Mouse (Mus musculus) hindbrain, embryonic 14.5 days (tissue): ENCODE data around the gene Hsdl2. TPM values are rescaled to one million over a fixed set of nuclear protein-coding genes. Genes with fewer than 3 reads are reported as not detected.
A peak's percentile ranks its signal among the peaks of the same experiment; 100 is the strongest.

Experiments
- ATAC-seq: fragments of 200-750 bp; cut with Nextera tagmentation; 2 replicates; pipeline ENCODE4 v1.8.0; 2017; ENCODE audit warnings: moderate number of reproducible peaks, mild to moderate bottlenecking, moderate TSS enrichment, moderate library complexity; ENCODE audit not compliant: low FRiP score
- DNase-seq: peaks from one replicate; pipeline ENCODE4 v3.0.0-alpha.2; 2015; ENCODE audit warnings: low spot score
- H3K27ac ChIP-seq: fragments of 300-500 bp; sonication (generic); 2 replicates; pipeline ENCODE4 v1.5.1; 2014; ENCODE audit warnings: mild to moderate bottlenecking, moderate library complexity
- H3K27me3 ChIP-seq: fragments of 300-500 bp; sonication (generic); 2 replicates; pipeline ENCODE4 v1.6.1; 2014; ENCODE audit warnings: mild to moderate bottlenecking, low read length, mixed read lengths; ENCODE audit not compliant: control insufficient read depth, insufficient read depth
- H3K36me3 ChIP-seq: fragments of 300-500 bp; sonication (generic); replicated peaks from 2 replicates; pipeline ENCODE4 v1.6.1; 2014; ENCODE audit not compliant: control insufficient read depth, insufficient read depth
- H3K4me1 ChIP-seq: fragments of 300-500 bp; sonication (generic); replicated peaks from 2 replicates; pipeline ENCODE4 v1.6.1; 2014; ENCODE audit warnings: antibody characterized with exemption, low read length, mixed read lengths; ENCODE audit not compliant: control insufficient read depth, insufficient read depth
- H3K4me2 ChIP-seq: fragments of 300-500 bp; sonication (generic); replicated peaks from 2 replicates; pipeline ENCODE4 v1.6.1; 2014; ENCODE audit warnings: mild to moderate bottlenecking, moderate library complexity
- H3K4me3 ChIP-seq: fragments of 300-500 bp; sonication (generic); replicated peaks from 2 replicates; pipeline ENCODE4 v1.5.1; 2014; ENCODE audit warnings: mild to moderate bottlenecking, low read length
- H3K9ac ChIP-seq: fragments of 300-500 bp; sonication (generic); 2 replicates; pipeline ENCODE4 v1.6.1; 2014
- H3K9me3 ChIP-seq: fragments of 300-500 bp; sonication (generic); 2 replicates; pipeline ENCODE4 v1.6.1; 2016; ENCODE audit warnings: low read length; ENCODE audit not compliant: control insufficient read depth
- WGBS: fragments of 180-500 bp; shearing (Covaris S2); extraction: QIAGEN DNeasy Blood & Tissue Kit; methylation state at CpG from one replicate; pipeline ENCODE4 v1.1.7; 2014; 5-methylcytosine and 5-hydroxymethylcytosine counted together
- polyA plus RNA-seq: library from polyadenylated mRNA; unstranded; fragments of >200 nt; fragmentation: Nextera tagmentation; extraction: Ambion mirVana; gene quantifications from 2 replicates; pipeline ENCODE4 v1.2.1, GENCODE M21; 2014

Hsdl2 gene
- polyA plus RNA-seq, 1 experiment from 2014 or later, result 38.1 TPM

DNA sequence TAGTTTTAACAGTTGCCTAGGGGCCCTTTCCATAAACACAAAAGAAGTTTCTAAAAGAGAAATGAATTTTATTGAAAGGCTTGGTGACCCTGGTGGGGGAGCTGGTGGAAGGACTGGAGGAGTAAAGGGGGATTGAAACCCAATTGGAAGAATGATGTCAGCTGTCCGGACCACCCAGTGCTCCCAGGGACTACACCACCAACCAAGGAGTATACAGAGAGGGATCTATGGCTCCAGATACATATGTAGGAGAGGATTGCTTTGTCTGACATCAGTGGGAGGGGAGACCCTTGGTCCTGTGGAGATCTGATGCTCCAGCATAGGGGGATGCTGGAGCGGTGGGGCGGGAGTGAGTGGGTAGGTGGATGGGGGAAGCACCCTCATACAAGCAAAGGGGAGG, 24.1 kb downstream of the Hsdl2 start:
- 93% methylated on average over 3 of the region's 3 CpGs for WGBS
- Histone ChIP-seq H3K36me3 (peaks cover 11% of the 10 kb centered on the region; the same call in 1 of the 2 replicates), H3K4me2 (no peak overlapping the region), H3K9ac (no peak overlapping the region), H3K9me3 (no peaks in the 10 kb centered on the region), H3K4me3 (no peak overlapping the region), H3K27ac (no peak overlapping the region), H3K4me1 (no peaks in the 10 kb centered on the region), H3K27me3 (no peaks in the 10 kb centered on the region)
- DNase-seq, result no peak
- no peak for ATAC-seq

DNA sequence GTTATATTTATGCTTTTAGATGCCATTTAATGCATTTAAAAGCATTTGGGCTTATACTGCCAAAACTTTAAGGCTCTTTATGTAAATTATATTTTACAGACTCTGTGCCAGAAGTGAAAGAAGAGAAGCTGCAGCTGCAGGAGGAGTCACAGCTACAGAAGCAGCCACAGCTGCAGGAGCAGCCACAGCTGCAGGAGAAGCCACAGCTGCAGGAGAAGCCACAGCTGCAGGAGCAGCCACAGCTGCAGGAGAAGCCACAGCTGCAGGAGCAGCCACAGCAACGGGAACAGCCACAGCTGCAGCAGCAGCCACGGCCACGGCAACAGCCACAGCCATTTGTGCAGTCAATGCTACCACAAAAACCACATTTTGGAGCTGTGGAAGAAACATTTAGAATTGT, 29.0 kb downstream of the Hsdl2 start:
- H3K27ac ChIP-seq, result no peak overlapping the region
- no peaks in the 10 kb centered on the region for H3K27me3 ChIP-seq
- no peak overlapping the region for H3K4me2 ChIP-seq
- no peak overlapping the region for H3K4me3 ChIP-seq
- whole genome bisulfite sequencing, result 84% methylated on average over 3 of the region's 3 CpGs
- DNase-seq, result no peak
- no peak for ATAC-seq
- no peaks in the 10 kb centered on the region for H3K9me3 ChIP-seq
- no peaks in the 10 kb centered on the region for H3K4me1 ChIP-seq
- H3K9ac ChIP-seq, result no peak overlapping the region
- H3K36me3 ChIP-seq, result peaks cover 16% of the 10 kb centered on the region

DNA sequence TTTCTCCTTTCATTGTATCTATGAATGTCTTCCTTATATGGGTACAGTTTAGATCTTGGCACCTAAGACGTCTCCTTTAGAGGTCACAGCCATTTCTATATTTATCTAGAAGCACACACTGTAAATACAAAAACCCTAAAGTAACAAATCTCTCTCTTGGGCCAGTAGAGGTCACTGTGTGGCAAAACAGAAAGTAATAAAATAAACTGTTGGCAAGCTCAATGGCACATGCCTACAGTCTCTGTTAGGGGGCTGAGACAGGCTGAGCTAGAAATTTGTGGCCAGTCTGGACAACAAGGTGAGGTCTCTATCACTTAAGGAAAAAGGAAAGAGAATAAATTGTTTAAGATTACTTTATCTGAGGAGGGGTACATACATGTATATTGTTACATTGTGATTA, 33.6 kb downstream of the Hsdl2 start:
- 44% methylated on average over 1 of the region's 1 CpGs for WGBS
- ATAC-seq, result no peak
- peaks cover 13% of the 10 kb centered on the region for H3K36me3 ChIP-seq
- H3K4me1 ChIP-seq, result no peaks in the 10 kb centered on the region
- peak; percentile 58 for DNase-seq
- H3K4me2 ChIP-seq, result no peak overlapping the region
- H3K4me3 ChIP-seq, result no peak overlapping the region
- no peaks in the 10 kb centered on the region for H3K9me3 ChIP-seq
- no peak overlapping the region for H3K27ac ChIP-seq
- H3K9ac ChIP-seq, result no peak overlapping the region
- H3K27me3 ChIP-seq, result no peaks in the 10 kb centered on the region

DNA sequence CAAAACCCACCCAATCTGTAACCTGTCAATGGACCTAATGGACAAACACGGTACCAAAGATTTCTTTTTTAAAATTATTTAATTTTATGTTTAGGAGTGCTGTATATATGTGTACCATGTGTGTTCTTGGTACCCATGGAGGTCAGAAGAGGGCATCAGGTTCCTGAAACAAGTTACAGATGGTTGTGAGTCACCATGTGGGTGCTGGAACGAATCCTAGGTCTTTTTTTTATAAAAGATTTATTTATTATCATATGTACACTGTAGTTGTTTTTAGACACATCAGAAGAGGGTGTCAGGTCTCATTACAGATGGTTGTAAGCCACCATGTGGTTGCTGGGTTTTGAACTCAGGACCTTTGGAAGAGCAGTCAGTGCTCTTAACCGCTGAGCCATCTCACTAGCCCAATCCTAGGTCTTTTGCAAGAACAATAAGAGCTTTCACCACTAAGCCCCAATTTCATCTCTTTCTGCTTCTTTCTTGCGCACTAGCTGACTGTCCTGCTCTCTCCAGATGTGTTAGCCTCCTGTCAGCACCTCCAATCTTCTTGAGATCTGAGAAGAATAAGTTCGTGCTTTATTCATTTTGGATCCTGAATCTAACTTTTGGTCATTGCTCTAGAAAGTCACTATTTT, 38.4 kb downstream of the Hsdl2 start:
- WGBS, result 93% methylated on average over 5 of the region's 5 CpGs
- Histone ChIP-seq H3K9me3 (no peaks in the 10 kb centered on the region), H3K36me3 (peaks cover 4% of the 10 kb centered on the region; the same call in 1 of the 2 replicates), H3K4me2 (no peak overlapping the region), H3K27me3 (no peaks in the 10 kb centered on the region), H3K27ac (no peak overlapping the region), H3K4me3 (no peak overlapping the region), H3K9ac (no peak overlapping the region), H3K4me1 (no peaks in the 10 kb centered on the region)
- ATAC-seq (no peak), DNase-seq (no peak)

DNA sequence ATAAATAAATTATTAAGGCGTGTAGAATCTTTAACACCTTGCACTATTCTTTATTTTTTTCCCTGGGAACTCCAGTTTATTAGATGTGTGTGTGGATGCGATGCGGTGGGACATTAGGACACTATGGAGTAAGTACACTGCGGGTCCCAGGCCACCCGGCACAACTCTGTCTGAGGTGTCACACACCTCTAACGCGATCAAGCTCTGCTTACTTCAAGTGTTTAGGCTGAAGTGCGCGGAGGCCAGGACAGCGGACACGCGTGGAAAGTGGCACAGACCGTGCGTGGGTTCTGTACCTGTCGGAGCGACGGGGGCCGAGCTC, 44.3 kb downstream of the Hsdl2 start:
- peak overlapping the region; percentile 98 for H3K4me3 ChIP-seq
- H3K4me2 ChIP-seq, result peak overlapping the region; percentile 84
- H3K27me3 ChIP-seq, result no peaks in the 10 kb centered on the region
- ATAC-seq, result peak; percentile 77; the same call in 1 of the 2 replicates
- H3K36me3 ChIP-seq, result no peaks in the 10 kb centered on the region
- no peaks in the 10 kb centered on the region for H3K9me3 ChIP-seq
- peak overlapping the region; percentile 96 for H3K27ac ChIP-seq
- DNase-seq, result no peak
- peak overlapping the region; percentile 98 for H3K9ac ChIP-seq
- 3% methylated on average over 18 of the region's 18 CpGs for WGBS
- peaks cover 32% of the 10 kb centered on the region for H3K4me1 ChIP-seq

DNA sequence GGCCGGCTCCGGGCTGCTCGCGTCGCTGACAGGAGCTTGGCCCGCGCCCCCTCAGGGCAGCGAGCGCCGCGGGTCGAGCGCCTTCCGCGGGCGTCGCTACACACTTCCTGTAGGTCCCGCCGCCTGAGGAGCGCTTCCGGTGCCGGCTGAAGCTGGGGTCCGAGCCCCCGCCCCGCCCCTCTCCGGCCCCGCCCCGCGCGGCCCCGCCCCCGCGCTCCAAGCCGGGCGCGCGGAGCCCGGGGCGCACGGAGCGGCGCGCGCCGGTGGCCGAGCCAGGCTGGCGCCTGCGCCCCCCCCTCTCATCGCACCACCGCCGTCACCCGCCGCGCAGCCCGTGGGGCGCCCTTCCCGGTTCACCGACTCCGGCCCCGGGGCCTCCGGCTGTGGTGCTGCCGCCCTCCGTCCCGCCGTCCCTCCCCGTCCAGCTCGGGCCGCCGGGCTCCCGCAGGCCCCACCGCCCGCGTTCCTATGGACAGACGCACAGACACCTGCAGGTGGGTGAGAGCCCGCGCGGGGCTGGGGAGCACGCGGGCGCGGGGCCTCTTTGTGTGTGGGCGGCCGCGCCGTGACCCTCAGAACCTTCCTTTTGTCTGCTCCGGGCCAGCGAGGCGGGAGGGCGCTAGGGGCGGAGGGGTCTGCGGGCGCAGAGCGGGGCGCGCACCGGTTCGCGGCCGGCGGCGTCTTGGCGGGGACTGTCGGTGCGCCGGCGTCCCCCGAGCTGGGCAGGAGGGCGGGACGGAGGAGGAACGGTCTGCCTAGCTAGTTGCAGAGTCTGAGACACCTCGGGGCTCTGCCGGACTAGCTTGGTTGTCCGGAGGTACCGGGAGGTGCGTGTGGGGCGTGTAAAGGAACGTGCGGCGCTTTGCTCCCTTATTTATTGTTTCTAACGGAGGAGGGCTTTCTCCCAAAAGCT, 44.9 kb downstream of the Hsdl2 start, which contains the start of gene E130308A19Rik:
Gene E130308A19Rik (plus strand): TSS at position 214 of the 913 bp plus-strand sequence.
- H3K4me2 ChIP-seq, result peak within 1 kb of the TSS; percentile 84
- no peaks in the 10 kb centered on the region for H3K9me3 ChIP-seq
- peaks cover 32% of the 10 kb centered on the region for H3K4me1 ChIP-seq
- ATAC-seq (peak; percentile 91), DNase-seq (peak; percentile 80)
- WGBS, result under 1% methylated on average over 79 of the region's 120 CpGs
- H3K27me3 ChIP-seq, result no peaks in the 10 kb centered on the region
- no peaks in the 10 kb centered on the region for H3K36me3 ChIP-seq
- H3K4me3 ChIP-seq, result peak within 1 kb of the TSS; percentile 98
- H3K9ac ChIP-seq, result peak within 1 kb of the TSS; percentile 98
- H3K27ac ChIP-seq, result peak within 1 kb of the TSS; percentile 96

DNA sequence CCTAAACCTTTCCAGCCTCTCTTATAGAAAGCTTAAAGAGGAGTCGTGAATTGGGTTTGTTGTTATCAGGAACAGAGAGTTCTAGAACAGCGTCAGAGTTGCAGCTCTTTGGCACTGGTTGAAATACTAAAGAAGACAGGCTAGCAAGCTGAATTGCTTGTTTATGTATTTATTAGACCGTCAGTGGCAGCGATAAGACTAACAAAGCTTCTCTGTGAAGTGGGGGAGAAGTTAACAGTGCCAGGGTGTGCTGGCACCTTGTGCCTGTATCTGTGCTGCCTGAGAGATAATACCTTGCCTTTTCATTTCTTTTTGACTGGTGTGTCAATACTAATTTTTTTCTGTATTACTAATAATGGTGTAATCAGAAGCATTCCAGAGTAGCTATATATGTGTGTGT, 46.9 kb downstream of the Hsdl2 start:
- Histone ChIP-seq H3K9ac (peak overlapping the region; percentile 16; the same call in 1 of the 2 replicates), H3K27me3 (no peaks in the 10 kb centered on the region), H3K4me1 (peaks cover 35% of the 10 kb centered on the region), H3K9me3 (no peaks in the 10 kb centered on the region), H3K36me3 (no peaks in the 10 kb centered on the region), H3K4me3 (no peak overlapping the region; the same call in 1 of the 2 replicates), H3K27ac (no peak overlapping the region), H3K4me2 (peak overlapping the region; percentile 46)
- WGBS, result 35% methylated on average over 4 of the region's 4 CpGs
- DNase-seq, result no peak
- no peak for ATAC-seq

DNA sequence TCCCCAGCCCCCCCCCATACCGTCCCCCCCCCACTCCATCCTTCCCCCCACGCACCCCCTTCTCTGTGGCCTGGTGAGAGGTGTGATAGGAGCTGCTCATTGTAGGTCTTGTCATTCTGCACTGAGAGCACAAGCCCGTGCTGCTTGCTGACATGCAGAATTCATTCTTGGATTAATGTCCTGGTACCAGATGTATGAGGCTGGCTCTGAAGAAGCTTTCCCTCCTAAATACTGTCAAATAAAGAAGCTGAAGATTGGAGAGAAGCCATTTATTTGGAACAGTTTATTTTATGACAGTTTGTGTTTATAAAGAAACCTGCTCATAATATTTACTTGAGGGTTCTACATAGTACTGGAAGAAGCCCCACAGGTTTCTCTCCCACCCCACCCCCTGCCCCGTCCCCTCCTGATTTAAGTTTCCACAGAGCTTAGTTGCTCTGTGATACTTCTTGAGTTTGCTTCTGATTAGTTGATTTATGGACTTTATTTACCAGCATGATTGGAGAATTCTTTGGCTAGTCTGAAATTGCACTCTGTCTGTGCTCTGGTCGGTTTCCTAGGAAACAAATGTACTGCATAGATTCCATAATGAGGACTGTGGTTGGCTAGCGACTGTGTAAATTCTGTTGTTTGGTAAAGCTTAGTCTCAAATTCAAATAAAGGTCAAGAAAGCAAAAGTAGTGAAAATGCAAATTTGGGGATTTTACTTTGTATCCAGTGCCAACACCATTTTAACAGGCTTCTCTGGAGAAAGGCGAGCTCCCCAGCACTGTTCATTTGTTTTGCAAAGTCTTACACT, 47.9 kb downstream of the Hsdl2 start:
- Histone ChIP-seq H3K9me3 (no peaks in the 10 kb centered on the region), H3K36me3 (no peaks in the 10 kb centered on the region), H3K27ac (peak overlapping the region; percentile 47), H3K27me3 (no peaks in the 10 kb centered on the region), H3K4me2 (peak overlapping the region; percentile 33), H3K4me1 (peaks cover 35% of the 10 kb centered on the region), H3K4me3 (no peak overlapping the region; the same call in 1 of the 2 replicates), H3K9ac (no peak overlapping the region)
- ATAC-seq (peak; percentile 29; the same call in 1 of the 2 replicates), DNase-seq (peak; percentile 56)
- 12% methylated on average over 7 of the region's 7 CpGs for WGBS

DNA sequence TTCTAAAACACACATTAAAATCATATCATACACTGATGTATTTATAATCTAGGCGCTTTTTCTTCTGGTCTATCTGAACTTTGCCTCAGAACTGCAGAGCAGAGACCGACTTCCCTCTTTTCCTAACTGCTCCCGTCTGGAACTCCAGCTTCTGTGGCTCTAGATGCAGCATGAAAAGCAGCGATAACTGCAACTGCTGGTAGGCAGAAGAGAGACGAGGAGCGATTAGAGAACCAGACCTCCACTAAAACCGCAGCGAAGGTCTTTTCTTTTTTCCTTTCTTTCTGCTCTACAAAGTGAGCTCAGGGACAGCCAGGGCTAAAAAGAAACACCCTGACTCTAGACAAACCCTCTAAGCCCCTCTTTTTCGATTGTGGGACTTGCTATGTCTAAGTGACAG, 48.8 kb downstream of the Hsdl2 start:
- H3K4me2 ChIP-seq, result no peak overlapping the region
- no peaks in the 10 kb centered on the region for H3K9me3 ChIP-seq
- H3K9ac ChIP-seq, result no peak overlapping the region
- ATAC-seq, result no peak
- H3K4me1 ChIP-seq, result peaks cover 35% of the 10 kb centered on the region
- no peaks in the 10 kb centered on the region for H3K36me3 ChIP-seq
- DNase-seq, result no peak
- 47% methylated on average over 9 of the region's 9 CpGs for WGBS
- no peak overlapping the region for H3K27ac ChIP-seq
- no peaks in the 10 kb centered on the region for H3K27me3 ChIP-seq
- H3K4me3 ChIP-seq, result no peak overlapping the region
